ENCODE assay signal across 10 mouse cellular contexts in the genomic region with DNA sequence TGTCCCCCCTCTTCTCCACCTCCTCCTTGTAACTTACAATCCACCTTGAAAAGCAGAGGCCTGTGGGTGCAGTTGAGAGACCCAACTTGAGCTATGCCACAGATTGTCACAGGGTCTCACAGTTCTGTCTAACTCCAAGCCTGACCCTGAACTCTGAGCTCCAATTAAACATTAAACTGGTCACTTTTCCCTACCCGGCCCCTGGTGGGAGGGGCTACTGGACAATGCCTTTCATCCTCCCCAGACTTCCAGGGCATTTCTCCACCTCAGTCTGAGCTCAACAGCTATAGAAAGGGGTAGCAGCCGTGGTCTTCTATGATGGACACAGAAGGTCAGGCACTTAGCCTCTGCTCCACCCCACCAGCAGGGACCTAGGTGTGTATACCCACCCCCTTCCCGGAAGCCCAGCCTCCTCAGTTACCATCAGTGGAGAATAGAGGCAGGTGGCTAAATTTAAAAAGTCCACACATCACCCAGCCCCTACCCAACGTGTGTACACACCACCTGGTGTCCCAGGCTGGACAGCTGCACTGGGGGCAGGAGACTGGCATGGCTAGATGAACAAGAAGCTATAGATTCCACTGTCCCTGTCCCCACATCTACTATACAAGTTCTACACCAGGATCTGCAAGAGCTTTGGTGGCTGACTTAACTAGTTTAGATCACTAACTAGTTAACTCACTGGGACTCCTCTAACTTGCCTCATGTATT. TPM values are rescaled to one million over a fixed set of nuclear protein-coding genes. Genes with fewer than 3 reads are reported as not detected.
DNase-seq lines count a peak whose midpoint lies in the region; ATAC-seq and TF ChIP-seq lines count a peak whose summit lies in the region.
"Had no signal": no experiment of that assay in that cellular context is flagged by ENCODE, and none has a peak within 500 bp of the region (broad histone marks: within the 10 kb centered on the region; RNA-seq: fewer than 3 reads in every experiment).

No protein-coding gene starts in this region.

- peaks cover 12% of the 10 kb centered on the region for H3K36me3 ChIP-seq in liver, postnatal 0 days (replicated peaks; ENCODE audit: insufficient read depth, low read length)

- H3K4me1 ChIP-seq in cortical plate, adult 2 months (ENCODE audit: control insufficient read depth, insufficient read depth, low read length) = peaks cover 2% of the 10 kb centered on the region
- H3K4me1 ChIP-seq in liver, postnatal 0 days (ENCODE audit: insufficient read depth) = peaks cover 39% of the 10 kb centered on the region

- no peak for DNase-seq in layer of hippocampus, adult 2 months (ENCODE audit: low spot score in 2 of 2)
- no peak for DNase-seq in layer of hippocampus, postnatal 14 days (ENCODE audit: low spot score in 2 of 2)
- DNase-seq in kidney, adult 18-20 months = peak; percentile 75
- DNase-seq in liver, postnatal 0 days = peak; percentile 59
- no peak for DNase-seq in spleen, postnatal 36 days (ENCODE audit: low spot score in 2 of 2)
- no peak for DNase-seq in layer of hippocampus, adult 9-11 months
- no peak for DNase-seq in cerebellum, adult 18-20 months

- H3K4me3 ChIP-seq in layer of hippocampus, adult 2 months = peak overlapping the region; percentile 18; the same call in 1 of the 2 replicates
- peak overlapping the region; percentile 89; the same call in 1 of the 2 replicates for H3K4me3 ChIP-seq in cortical plate, adult 2 months (ENCODE audit: insufficient read depth, low read length)
- peak overlapping the region; percentile 88 for H3K4me3 ChIP-seq in liver, postnatal 0 days (ENCODE audit: low read depth, low read length)

- TF ChIP-seq CTCF in layer of hippocampus, adult 2 months (conservative IDR thresholded peaks at IDR 0.05) = no peak
- TF ChIP-seq CTCF in cortical plate, adult 2 months (IDR thresholded peaks at IDR 0.05; ENCODE audit: extremely low read depth, insufficient read depth, low read length) = no peak
- TF ChIP-seq CTCF in liver, postnatal 0 days (IDR thresholded peaks at IDR 0.05; ENCODE audit: low read depth) = no peak

- H3K9ac ChIP-seq in liver, postnatal 0 days (replicated peaks) = peak overlapping the region; percentile 93

- peak overlapping the region; percentile 96 for H3K4me2 ChIP-seq in liver, postnatal 0 days (ENCODE audit: low read depth, low read length)

- no peak overlapping the region for H3K27ac ChIP-seq in layer of hippocampus, adult 2 months
- H3K27ac ChIP-seq in cortical plate, adult 2 months (ENCODE audit: insufficient read depth, low read length) = no peak overlapping the region
- peak overlapping the region; percentile 94 for H3K27ac ChIP-seq in liver, postnatal 0 days (ENCODE audit: low read depth)

- H3K27me3 ChIP-seq in liver, postnatal 0 days (ENCODE audit: insufficient read depth, low read length) = no peaks in the 10 kb centered on the region

- no peak for TF ChIP-seq EP300 in liver, postnatal 0 days (IDR thresholded peaks at IDR 0.05; ENCODE audit: low read depth)

- peak; percentile 26 for ATAC-seq in liver, postnatal 0 days
- ATAC-seq: inflammation-experienced regulatory T-cells, adult 6 months had no signal

- TF ChIP-seq POLR2A in cortical plate, adult 2 months (IDR thresholded peaks at IDR 0.05; ENCODE audit: extremely low read depth, insufficient read depth, low read length) = no peak

- H3K9me3 ChIP-seq in liver, postnatal 0 days (ENCODE audit: low read length) = no peaks in the 10 kb centered on the region

- 45% methylated on average over 4 of the region's 4 CpGs for WGBS in liver, postnatal 0 days (ENCODE audit: insufficient replicate concordance)

RNA-seq across cellular contexts. Expression of a gene that starts 8.9 kb away (rescaled TPM):
- 10 to 100 TPM; 34.6 to 36.1 TPM for total RNA-seq in layer of hippocampus, adult 2 months (2021)
- total RNA-seq in layer of hippocampus, postnatal 14 days (2021) = 10 to 100 TPM; 42.0 to 49.3 TPM
- polyA plus RNA-seq in cortical plate, adult 2 months (2012; rRNA removed) = 64.7 and 70.6 TPM in 2 replicates
- 68.4 and 73.4 TPM in 2 replicates for polyA plus RNA-seq in liver, postnatal 0 days (2015; fragmentation: Nextera tagmentation; extraction: Ambion mirVana)

RNA-seq across cellular contexts. Expression of a gene that starts 31.4 kb away (rescaled TPM):
- 1 to 10 TPM; 2.8 to 3.7 TPM for total RNA-seq in layer of hippocampus, adult 2 months (2021)
- 10 to 100 TPM in 1 of 2 experiments, 1 to 10 TPM in 1; 9.0 to 10.7 TPM for total RNA-seq in layer of hippocampus, postnatal 14 days (2021)
- 1.5 TPM in 2 replicates for polyA plus RNA-seq in cortical plate, adult 2 months (2012; rRNA removed)
- polyA plus RNA-seq in liver, postnatal 0 days (2015; fragmentation: Nextera tagmentation; extraction: Ambion mirVana) = 0.37 and 0.51 TPM in 2 replicates

RNA-seq across cellular contexts. Expression of a gene that starts 39.8 kb away (rescaled TPM):
- 10 to 100 TPM; 37.0 to 42.9 TPM for total RNA-seq in layer of hippocampus, adult 2 months (2021)
- total RNA-seq in layer of hippocampus, postnatal 14 days (2021) = 10 to 100 TPM; 33.1 to 38.1 TPM
- polyA plus RNA-seq in cortical plate, adult 2 months (2012; rRNA removed) = 68.9 and 71.6 TPM in 2 replicates
- 27.3 and 30.0 TPM in 2 replicates for polyA plus RNA-seq in liver, postnatal 0 days (2015; fragmentation: Nextera tagmentation; extraction: Ambion mirVana)

RNA-seq across cellular contexts. Expression of a gene that starts 47.3 kb away (rescaled TPM):
- total RNA-seq in layer of hippocampus, adult 2 months (2021) = not detected
- total RNA-seq in layer of hippocampus, postnatal 14 days (2021) = not detected
- polyA plus RNA-seq in cortical plate, adult 2 months (2012; rRNA removed) = 0.13 and 0.36 TPM in 2 replicates
- 0.13 and 0.29 TPM in 2 replicates for polyA plus RNA-seq in liver, postnatal 0 days (2015; fragmentation: Nextera tagmentation; extraction: Ambion mirVana)
- total RNA-seq: common myeloid progenitor, adult 5-6 weeks had no signal
- polyA plus RNA-seq: inflammation-experienced regulatory T-cells, adult 6 months had no signal

RNA-seq across cellular contexts. Expression of a gene that starts 52.1 kb away (rescaled TPM):
- 100 to 1,000 TPM in 1 of 2 experiments, 10 to 100 TPM in 1; 96.0 to 106 TPM for total RNA-seq in layer of hippocampus, adult 2 months (2021)
- total RNA-seq in layer of hippocampus, postnatal 14 days (2021) = 100 to 1,000 TPM in 1 of 2 experiments, 10 to 100 TPM in 1; 96.1 to 113 TPM
- 126 and 133 TPM in 2 replicates for polyA plus RNA-seq in cortical plate, adult 2 months (2012; rRNA removed)
- polyA plus RNA-seq in liver, postnatal 0 days (2015; fragmentation: Nextera tagmentation; extraction: Ambion mirVana) = 104 and 106 TPM in 2 replicates

Comparison
In these comparisons a context has a peak if more than half of its experiments do, and no peak if none do; other contexts are left out.
1. DNase-seq: peak in kidney, adult 18-20 months (single experiment) and liver, postnatal 0 days (single experiment); none in layer of hippocampus, adult 2 months (0 of 2), layer of hippocampus, postnatal 14 days (0 of 2), spleen, postnatal 36 days (0 of 2), layer of hippocampus, adult 9-11 months (single experiment) and cerebellum, adult 18-20 months (0 of 2).
2. H3K4me3 ChIP-seq: peak in every context shown above with its lines; median percentile 89 in cortical plate, adult 2 months; 88 in liver, postnatal 0 days; 18 in layer of hippocampus, adult 2 months.